Mouse (Mus musculus) embryonic facial prominence, embryonic 10.5 days (tissue): ENCODE data around the gene Cntfr. TPM values are rescaled to one million over a fixed set of nuclear protein-coding genes. Genes with fewer than 3 reads are reported as not detected.
A peak's percentile ranks its signal among the peaks of the same experiment; 100 is the strongest.

ENCODE experiments used
- DNase-seq: peaks from one replicate; pipeline ENCODE4 v3.0.0-alpha.2; 2017; ENCODE audit warnings: low spot score
- H3K27ac ChIP-seq: fragments of 300-500 bp; sonication (generic); replicated peaks from 2 replicates; pipeline ENCODE4 v1.5.1; 2016; ENCODE audit warnings: mild to moderate bottlenecking
- H3K27me3 ChIP-seq: fragments of 300-500 bp; sonication (generic); replicated peaks from 2 replicates; pipeline ENCODE4 v1.6.1; 2016; ENCODE audit warnings: low read depth, mild to moderate bottlenecking; ENCODE audit not compliant: poor library complexity, severe bottlenecking
- H3K36me3 ChIP-seq: fragments of 300-500 bp; sonication (generic); replicated peaks from 2 replicates; pipeline ENCODE4 v1.6.1; 2016; ENCODE audit warnings: mild to moderate bottlenecking, moderate library complexity
- H3K4me1 ChIP-seq: fragments of 300-500 bp; sonication (generic); 2 replicates; pipeline ENCODE4 v1.6.1; 2016
- H3K4me3 ChIP-seq: fragments of 300-500 bp; sonication (generic); 2 replicates; pipeline ENCODE4 v1.5.1; 2016; ENCODE audit warnings: mild to moderate bottlenecking, moderate library complexity
- H3K9me3 ChIP-seq: fragments of 300-500 bp; sonication (generic); 2 replicates; pipeline ENCODE4 v1.6.1; 2016; ENCODE audit warnings: mild to moderate bottlenecking
- WGBS: fragments of 180-500 bp; shearing (Covaris S2); methylation state at CpG from one replicate; pipeline ENCODE4 v1.1.7; 2016; 5-methylcytosine and 5-hydroxymethylcytosine counted together
- polyA plus RNA-seq: library from polyadenylated mRNA; unstranded; fragments of >200 nt; fragmentation: Nextera tagmentation; extraction: Ambion mirVana; gene quantifications from 2 replicates; pipeline ENCODE4 v1.2.1, GENCODE M21; 2016

Gene Cntfr
- polyA plus RNA-seq, 1 experiment from 2014 or later, result 8.6 TPM

GRCm38 (mm10) chr4:41612166-41612565 is 84.7 kb downstream of the Cntfr start:
- H3K27ac ChIP-seq, result no peak overlapping the region
- no peak overlapping the region for H3K4me3 ChIP-seq
- no peaks in the 10 kb centered on the region for H3K9me3 ChIP-seq
- no peaks in the 10 kb centered on the region for H3K36me3 ChIP-seq
- 56% methylated on average over 8 of the region's 8 CpGs for WGBS
- peaks cover 20% of the 10 kb centered on the region for H3K4me1 ChIP-seq
- H3K27me3 ChIP-seq, result peaks cover 17% of the 10 kb centered on the region; the same call in 1 of the 2 replicates
- no peak for DNase-seq

GRCm38 (mm10) chr4:41610594-41610980 is 86.3 kb downstream of the Cntfr start:
- Histone ChIP-seq H3K36me3 (no peaks in the 10 kb centered on the region), H3K4me1 (peaks cover 20% of the 10 kb centered on the region), H3K4me3 (no peak overlapping the region), H3K27ac (0 out of 2 replicates have a peak overlapping the region, but pooled peaks have one; percentile 25), H3K27me3 (peaks cover 7% of the 10 kb centered on the region; the same call in 1 of the 2 replicates), H3K9me3 (no peaks in the 10 kb centered on the region)
- no peak for DNase-seq
- 35% methylated on average over 6 of the region's 6 CpGs for WGBS

- Histone ChIP-seq H3K27me3 (peaks cover under 1% of the 10 kb centered on the region; the same call in 1 of the 2 replicates), H3K4me1 (peaks cover 20% of the 10 kb centered on the region), H3K36me3 (no peaks in the 10 kb centered on the region), H3K4me3 (no peak overlapping the region), H3K27ac (no peak overlapping the region), H3K9me3 (no peaks in the 10 kb centered on the region)
- WGBS, result 84% methylated on average over 10 of the region's 10 CpGs
- DNase-seq, result no peak
These were observed 87.0 kb downstream of the Cntfr start for GRCm38 (mm10) chr4:41609681-41610593.

Other genes starting within 250 kb of the Cntfr start
- 13.7 and 15.1 TPM in 2 replicates for gene Kif24, start 232.2 kb downstream of the Cntfr start, polyA plus RNA-seq
- gene Nudt2, start 231.9 kb downstream of the Cntfr start, polyA plus RNA-seq, result 55.4 and 61.4 TPM in 2 replicates
- 5.7 and 8.9 TPM in 2 replicates for gene AI464131, start 194.0 kb downstream of the Cntfr start, polyA plus RNA-seq
- 5.3 and 6.1 TPM in 2 replicates for gene 1110017D15Rik, start 179.8 kb downstream of the Cntfr start, polyA plus RNA-seq
- 2.0 and 2.6 TPM in 2 replicates for gene Fam219a, start 127.6 kb downstream of the Cntfr start, polyA plus RNA-seq
- gene Dnaic1, start 127.3 kb downstream of the Cntfr start, polyA plus RNA-seq, result 1.3 and 1.8 TPM in 2 replicates
- gene Enho, start 56.8 kb downstream of the Cntfr start, polyA plus RNA-seq, result 19.3 and 19.8 TPM in 2 replicates
- gene Il11ra1, start 2.9 kb upstream of the Cntfr start, polyA plus RNA-seq, result 146 and 188 TPM in 2 replicates
- 91.2 and 91.9 TPM in 2 replicates for gene Rpp25l, start 16.4 kb upstream of the Cntfr start, polyA plus RNA-seq
- gene Dctn3, start 26.1 kb upstream of the Cntfr start, polyA plus RNA-seq, result 133 and 140 TPM in 2 replicates
- gene Arid3c, start 34.1 kb upstream of the Cntfr start, polyA plus RNA-seq, result 0.50 and 0.86 TPM in 2 replicates
- 31.2 and 34.3 TPM in 2 replicates for gene Galt, start 58.1 kb upstream of the Cntfr start, polyA plus RNA-seq
- 87.6 and 91.5 TPM in 2 replicates for gene Sigmar1, start 59.1 kb upstream of the Cntfr start, polyA plus RNA-seq
- gene Ccl27a, start 77.2 kb upstream of the Cntfr start, polyA plus RNA-seq, result 41.4 and 43.2 TPM in 2 replicates
- not detected in 2 replicates for gene Gm21541, start 206.5 kb upstream of the Cntfr start, polyA plus RNA-seq
- gene Gm20878, start 244.5 kb upstream of the Cntfr start, polyA plus RNA-seq, result 1.5 and 2.8 TPM in 2 replicates